Mouse (Mus musculus): ENCODE results near the gene Hoxd3. TPM values are rescaled to one million over a fixed set of nuclear protein-coding genes. Genes with fewer than 3 reads are reported as not detected.

Hoxd3 gene
- polyA plus RNA-seq, 1 experiment from 2014 or later: 0.23 TPM

DNA sequence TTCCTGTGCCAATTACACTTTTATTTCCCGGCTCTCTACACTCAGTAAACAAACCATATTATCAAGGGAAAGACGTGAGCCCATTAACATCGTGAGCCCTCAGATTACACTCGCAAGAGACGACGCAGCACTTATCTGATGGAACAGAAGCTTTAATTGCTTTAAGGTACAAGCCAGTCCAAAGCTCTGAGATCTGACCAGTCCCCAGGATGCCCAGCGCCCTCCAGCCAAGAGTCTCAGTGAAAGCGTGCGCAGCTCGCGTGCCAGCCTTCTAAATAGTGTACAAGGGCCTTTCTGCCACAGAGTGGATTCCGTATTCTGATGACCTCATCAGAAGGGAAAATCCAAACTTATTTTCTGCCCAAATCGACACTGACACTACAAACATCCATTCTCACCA is 50.2 kb downstream of the Hoxd3 start:
- ATAC-seq (ENCODE audit: insufficient number of reproducible peaks, insufficient read depth, low FRiP score, low read depth): no peak
- H3K27ac ChIP-seq (replicated peaks in 1 of 2; ENCODE audit: control insufficient read depth in 1 of 2, insufficient read depth in 1 of 2, low read depth in 2 of 2, low read length in 2 of 2): no peak overlapping the region
- no peaks in the 10 kb centered on the region for H3K36me3 ChIP-seq (ENCODE audit: control insufficient read depth, insufficient read depth, low read length)
- peak overlapping the region; percentile 92 for H3K4me2 ChIP-seq (ENCODE audit: low read length)
- H3K27me3 ChIP-seq (ENCODE audit: control insufficient read depth, insufficient read depth, low read length): peaks cover 92% of the 10 kb centered on the region
- H3K4me1 ChIP-seq (ENCODE audit: control insufficient read depth in 2 of 2, insufficient read depth in 2 of 2, low read length in 2 of 2): peaks cover 2 to 18% of the 10 kb centered on the region in 2 experiments
- WGBS: 5% methylated on average over 13 of the region's 13 CpGs
- H3K9me3 ChIP-seq (ENCODE audit: control insufficient read depth, low read length): no peaks in the 10 kb centered on the region
- H3K9ac ChIP-seq (ENCODE audit: low read length): no peak overlapping the region
- 0 out of 4 replicates have a peak overlapping the region, but pooled peaks of 1 of the 2 experiments have one; percentile 50 for H3K4me3 ChIP-seq (ENCODE audit: control insufficient read depth in 1 of 2, insufficient read depth in 1 of 2, low read depth in 1 of 2, low read length in 2 of 2)

GRCm38 (mm10) chr2:74762522-74763244 is 51.0 kb downstream of the Hoxd3 start, which contains the start of gene Hoxd1:
Gene Hoxd1, plus strand, starts transcription at chr2:74762980.
- H3K4me1 ChIP-seq (ENCODE audit: control insufficient read depth in 2 of 2, insufficient read depth in 2 of 2, low read length in 2 of 2): peaks cover 2 to 18% of the 10 kb centered on the region in 2 experiments
- no peak within 1 kb of the TSS for H3K9ac ChIP-seq (ENCODE audit: low read length)
- H3K4me2 ChIP-seq (ENCODE audit: low read length): peak within 1 kb of the TSS; percentile 92
- no peak for ATAC-seq (ENCODE audit: insufficient number of reproducible peaks, insufficient read depth, low FRiP score, low read depth)
- H3K9me3 ChIP-seq (ENCODE audit: control insufficient read depth, low read length): no peaks in the 10 kb centered on the region
- peak within 1 kb of the TSS; percentile 38 to 50 for H3K4me3 ChIP-seq (ENCODE audit: control insufficient read depth in 1 of 2, insufficient read depth in 1 of 2, low read depth in 1 of 2, low read length in 2 of 2)
- H3K27me3 ChIP-seq (ENCODE audit: control insufficient read depth, insufficient read depth, low read length): peaks cover 88% of the 10 kb centered on the region
- no peaks in the 10 kb centered on the region for H3K36me3 ChIP-seq (ENCODE audit: control insufficient read depth, insufficient read depth, low read length)
- WGBS: under 1% methylated on average over 61 of the region's 61 CpGs
- no peak within 1 kb of the TSS for H3K27ac ChIP-seq (replicated peaks in 1 of 2; ENCODE audit: control insufficient read depth in 1 of 2, insufficient read depth in 1 of 2, low read depth in 2 of 2, low read length in 2 of 2)

GRCm38 (mm10) chr2:74763245-74763735 is 51.6 kb downstream of the Hoxd3 start:
- Histone ChIP-seq H3K27ac (replicated peaks in 1 of 2; ENCODE audit: control insufficient read depth in 1 of 2, insufficient read depth in 1 of 2, low read depth in 2 of 2, low read length in 2 of 2) (no peak overlapping the region), H3K9me3 (ENCODE audit: control insufficient read depth, low read length) (no peaks in the 10 kb centered on the region), H3K27me3 (ENCODE audit: control insufficient read depth, insufficient read depth, low read length) (peaks cover 82% of the 10 kb centered on the region), H3K9ac (ENCODE audit: low read length) (no peak overlapping the region), H3K4me3 (ENCODE audit: control insufficient read depth in 1 of 2, insufficient read depth in 1 of 2, low read depth in 1 of 2, low read length in 2 of 2) (peak overlapping the region; percentile 38 to 50), H3K4me1 (ENCODE audit: control insufficient read depth in 2 of 2, insufficient read depth in 2 of 2, low read length in 2 of 2) (peaks cover 2 to 18% of the 10 kb centered on the region in 2 experiments), H3K36me3 (ENCODE audit: control insufficient read depth, insufficient read depth, low read length) (no peaks in the 10 kb centered on the region), H3K4me2 (ENCODE audit: low read length) (peak overlapping the region; percentile 92)
- 2% methylated on average over 42 of the region's 53 CpGs for WGBS
- ATAC-seq (ENCODE audit: insufficient number of reproducible peaks, insufficient read depth, low FRiP score, low read depth): no peak

DNA sequence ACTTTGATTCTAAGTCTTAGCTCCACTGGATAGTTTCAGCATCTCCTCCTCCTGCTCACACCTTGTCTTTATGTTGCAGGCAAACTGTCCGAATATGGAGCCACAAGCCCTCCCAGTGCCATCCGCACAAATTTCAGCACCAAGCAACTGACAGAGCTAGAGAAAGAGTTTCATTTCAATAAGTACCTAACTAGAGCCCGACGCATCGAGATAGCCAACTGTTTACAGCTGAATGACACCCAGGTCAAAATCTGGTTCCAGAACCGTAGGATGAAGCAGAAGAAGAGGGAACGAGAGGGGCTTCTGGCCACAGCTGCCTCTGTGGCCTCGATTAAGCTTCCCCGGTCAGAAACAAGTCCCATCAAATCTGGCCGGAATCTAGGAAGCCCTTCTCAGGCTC is 52.2 kb downstream of the Hoxd3 start:
- H3K4me2 ChIP-seq (ENCODE audit: low read length): no peak overlapping the region

DNA sequence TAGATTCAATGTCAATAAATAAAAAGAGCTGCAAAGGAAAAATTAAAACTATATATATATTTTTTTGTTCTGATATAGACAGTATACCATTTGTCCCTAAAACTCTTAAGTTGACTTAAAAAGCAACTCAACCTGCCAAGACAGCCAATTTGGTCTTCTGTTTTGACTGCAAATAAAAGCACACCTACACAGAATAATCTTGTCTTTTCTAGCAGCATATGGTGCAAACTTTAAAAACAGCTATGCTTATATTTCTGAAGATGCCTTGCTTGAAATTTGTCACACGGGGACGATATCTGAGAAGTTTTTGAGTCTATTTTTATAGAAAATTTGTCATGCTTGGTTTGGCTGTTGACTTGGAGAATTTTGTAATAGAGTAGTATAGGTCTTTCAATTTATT is 62.6 kb downstream of the Hoxd3 start:
- 0 out of 2 replicates have a peak, but pooled peaks cover 4% of the 10 kb centered on the region for H3K27me3 ChIP-seq (ENCODE audit: control insufficient read depth, insufficient read depth, low read length)
- no peaks in the 10 kb centered on the region for H3K36me3 ChIP-seq (ENCODE audit: control insufficient read depth, insufficient read depth, low read length)
- H3K9ac ChIP-seq (ENCODE audit: low read length): no peak overlapping the region
- H3K4me2 ChIP-seq (ENCODE audit: low read length): no peak overlapping the region
- H3K27ac ChIP-seq (replicated peaks in 1 of 2; ENCODE audit: control insufficient read depth in 1 of 2, insufficient read depth in 1 of 2, low read depth in 2 of 2, low read length in 2 of 2): no peak overlapping the region
- no peak for ATAC-seq (ENCODE audit: insufficient number of reproducible peaks, insufficient read depth, low FRiP score, low read depth)
- H3K4me3 ChIP-seq (ENCODE audit: control insufficient read depth in 1 of 2, insufficient read depth in 1 of 2, low read depth in 1 of 2, low read length in 2 of 2): no peak overlapping the region
- no peaks in the 10 kb centered on the region for H3K4me1 ChIP-seq (ENCODE audit: control insufficient read depth in 2 of 2, insufficient read depth in 2 of 2, low read length in 2 of 2)
- 70% methylated on average over 2 of the region's 2 CpGs for WGBS
- no peaks in the 10 kb centered on the region for H3K9me3 ChIP-seq (ENCODE audit: control insufficient read depth, low read length)

More for the DNA sequence above, 52.2 kb downstream of the Hoxd3 start:
- ATAC-seq (ENCODE audit: insufficient number of reproducible peaks, insufficient read depth, low FRiP score, low read depth): no peak
- 0 out of 4 replicates have a peak overlapping the region, but pooled peaks of 1 of the 2 experiments have one; percentile 50 for H3K4me3 ChIP-seq (ENCODE audit: control insufficient read depth in 1 of 2, insufficient read depth in 1 of 2, low read depth in 1 of 2, low read length in 2 of 2)
- WGBS: 47% methylated on average over 10 of the region's 10 CpGs
- H3K27me3 ChIP-seq (ENCODE audit: control insufficient read depth, insufficient read depth, low read length): peaks cover 77% of the 10 kb centered on the region
- no peak overlapping the region for H3K9ac ChIP-seq (ENCODE audit: low read length)
- no peaks in the 10 kb centered on the region for H3K9me3 ChIP-seq (ENCODE audit: control insufficient read depth, low read length)
- H3K27ac ChIP-seq (replicated peaks in 1 of 2; ENCODE audit: control insufficient read depth in 1 of 2, insufficient read depth in 1 of 2, low read depth in 2 of 2, low read length in 2 of 2): no peak overlapping the region
- no peaks in the 10 kb centered on the region for H3K36me3 ChIP-seq (ENCODE audit: control insufficient read depth, insufficient read depth, low read length)
- peaks cover 2 to 18% of the 10 kb centered on the region in 2 experiments for H3K4me1 ChIP-seq (ENCODE audit: control insufficient read depth in 2 of 2, insufficient read depth in 2 of 2, low read length in 2 of 2)

GRCm38 (mm10) chr2:74777536-74778275 is 66.0 kb downstream of the Hoxd3 start:
- H3K4me3 ChIP-seq (ENCODE audit: control insufficient read depth in 1 of 2, insufficient read depth in 1 of 2, low read depth in 1 of 2, low read length in 2 of 2): no peak overlapping the region
- WGBS: 67% methylated on average over 13 of the region's 13 CpGs

DNA sequence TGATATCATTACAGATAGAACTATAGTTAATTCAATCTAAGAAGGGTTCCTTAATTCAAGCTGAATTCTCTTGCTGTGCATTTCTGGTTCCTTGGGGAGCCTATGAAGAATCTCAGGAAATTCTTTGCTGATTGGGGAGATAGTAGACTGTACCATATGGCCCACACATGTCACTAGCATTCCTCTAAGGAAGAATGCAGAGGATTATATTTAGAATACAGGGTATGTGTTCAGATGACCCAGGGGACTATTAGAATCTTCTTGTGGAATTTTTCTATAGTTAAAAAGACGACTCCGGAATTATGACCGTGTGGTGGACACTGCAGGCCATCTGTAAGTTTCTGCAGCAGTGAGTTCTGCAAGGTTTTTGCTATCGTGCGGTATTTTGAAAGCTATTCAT is 69.7 kb downstream of the Hoxd3 start:
- no peaks in the 10 kb centered on the region for H3K9me3 ChIP-seq (ENCODE audit: control insufficient read depth, low read length)
- no peak overlapping the region for H3K9ac ChIP-seq (ENCODE audit: low read length)
- H3K27me3 ChIP-seq (ENCODE audit: control insufficient read depth, insufficient read depth, low read length): no peaks in the 10 kb centered on the region
- H3K4me1 ChIP-seq (ENCODE audit: control insufficient read depth in 2 of 2, insufficient read depth in 2 of 2, low read length in 2 of 2): no peaks in the 10 kb centered on the region
- no peak overlapping the region for H3K4me2 ChIP-seq (ENCODE audit: low read length)
- no peak overlapping the region for H3K27ac ChIP-seq (replicated peaks in 1 of 2; ENCODE audit: control insufficient read depth in 1 of 2, insufficient read depth in 1 of 2, low read depth in 2 of 2, low read length in 2 of 2)
- no peak overlapping the region for H3K4me3 ChIP-seq (ENCODE audit: control insufficient read depth in 1 of 2, insufficient read depth in 1 of 2, low read depth in 1 of 2, low read length in 2 of 2)
- WGBS: 66% methylated on average over 5 of the region's 5 CpGs
- H3K36me3 ChIP-seq (ENCODE audit: control insufficient read depth, insufficient read depth, low read length): no peaks in the 10 kb centered on the region
- no peak for ATAC-seq (ENCODE audit: insufficient number of reproducible peaks, insufficient read depth, low FRiP score, low read depth)

More at GRCm38 (mm10) chr2:74777536-74778275, 66.0 kb downstream of the Hoxd3 start:
- Histone ChIP-seq H3K36me3 (ENCODE audit: control insufficient read depth, insufficient read depth, low read length) (no peaks in the 10 kb centered on the region), H3K9ac (ENCODE audit: low read length) (no peak overlapping the region), H3K4me1 (ENCODE audit: control insufficient read depth in 2 of 2, insufficient read depth in 2 of 2, low read length in 2 of 2) (no peaks in the 10 kb centered on the region), H3K27me3 (ENCODE audit: control insufficient read depth, insufficient read depth, low read length) (no peaks in the 10 kb centered on the region), H3K4me2 (ENCODE audit: low read length) (no peak overlapping the region), H3K9me3 (ENCODE audit: control insufficient read depth, low read length) (no peaks in the 10 kb centered on the region), H3K27ac (replicated peaks in 1 of 2; ENCODE audit: control insufficient read depth in 1 of 2, insufficient read depth in 1 of 2, low read depth in 2 of 2, low read length in 2 of 2) (no peak overlapping the region)
- ATAC-seq (ENCODE audit: insufficient number of reproducible peaks, insufficient read depth, low FRiP score, low read depth): no peak
